In the genomic region with DNA sequence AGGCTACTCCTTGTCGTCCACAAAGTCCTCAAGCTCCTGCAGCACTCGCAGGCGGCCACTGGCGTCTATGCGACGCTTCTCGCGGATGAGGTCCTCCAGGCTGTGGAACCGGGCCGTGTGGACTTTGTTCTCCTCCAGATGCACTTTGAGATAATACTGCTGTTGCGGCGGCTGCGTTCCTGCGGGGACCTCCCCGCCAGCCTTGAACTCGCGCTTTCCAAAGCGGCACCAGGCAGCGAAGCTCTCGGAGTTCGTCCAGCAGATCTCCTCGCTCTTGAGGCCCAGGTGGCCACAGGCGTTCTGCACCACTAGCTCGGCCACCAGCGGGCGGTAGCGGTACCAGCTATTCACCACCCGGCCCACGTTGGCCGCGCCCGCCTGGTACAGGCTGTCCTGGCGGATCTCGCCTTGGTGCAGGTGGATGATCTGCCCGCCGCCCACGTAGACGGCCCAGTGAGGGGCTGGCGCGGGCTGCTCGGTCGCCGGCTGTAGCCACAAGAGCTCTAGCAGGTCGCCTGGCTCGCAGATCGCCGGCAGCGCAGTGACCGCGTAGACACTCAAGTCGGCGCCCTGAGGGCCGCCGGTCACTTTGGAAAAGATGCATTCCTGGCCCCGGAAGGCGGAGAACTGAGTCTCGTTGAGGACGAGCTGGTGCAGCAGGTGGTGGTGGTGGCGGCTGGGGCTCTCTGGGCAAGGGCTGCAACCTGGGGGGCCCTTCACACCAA, we compare ENCODE assay signal across 7 mouse cellular contexts. TPM values are rescaled to one million over a fixed set of nuclear protein-coding genes. Genes with fewer than 3 reads are reported as not detected.
DNase-seq lines count a peak whose midpoint lies in the region; ATAC-seq lines count a peak whose summit lies in the region.

No protein-coding gene starts in this region.

- peaks cover 7% of the 10 kb centered on the region; the same call in 1 of the 2 replicates for H3K4me1 ChIP-seq in brown adipose tissue, adult 24 weeks (ENCODE audit: control insufficient read depth, insufficient read depth, insufficient read length, low read length)
- H3K4me1 ChIP-seq in embryonic facial prominence, embryonic 14.5 days (ENCODE audit: control insufficient read depth, insufficient read depth, low read length) = peaks cover 26% of the 10 kb centered on the region
- H3K4me1 ChIP-seq in heart, embryonic 10.5 days = peaks cover 21% of the 10 kb centered on the region
- H3K4me1 ChIP-seq in kidney, embryonic 14.5 days (ENCODE audit: control insufficient read depth, insufficient read depth, low read length) = 0 out of 2 replicates have a peak, but pooled peaks cover 8% of the 10 kb centered on the region
- peaks cover 27% of the 10 kb centered on the region for H3K4me1 ChIP-seq in limb, embryonic 13.5 days
- H3K4me1 ChIP-seq in midbrain, embryonic 15.5 days = peaks cover 20% of the 10 kb centered on the region

- no peaks in the 10 kb centered on the region for H3K9me3 ChIP-seq in embryonic facial prominence, embryonic 14.5 days (ENCODE audit: control insufficient read depth, low read length)
- H3K9me3 ChIP-seq in heart, embryonic 10.5 days = no peaks in the 10 kb centered on the region
- H3K9me3 ChIP-seq in kidney, embryonic 14.5 days (ENCODE audit: control insufficient read depth, low read length) = no peaks in the 10 kb centered on the region
- no peaks in the 10 kb centered on the region for H3K9me3 ChIP-seq in limb, embryonic 13.5 days
- H3K9me3 ChIP-seq in midbrain, embryonic 15.5 days = no peaks in the 10 kb centered on the region

- peak; percentile 71 for DNase-seq in embryonic facial prominence, embryonic 14.5 days (ENCODE audit: low spot score)
- DNase-seq in heart, embryonic 10.5 days (ENCODE audit: low spot score) = peak; percentile 83
- DNase-seq in testis, postnatal 10 days (ENCODE audit: low spot score) = peak; percentile 88

- peak overlapping the region; percentile 48 for H3K4me3 ChIP-seq in brown adipose tissue, adult 24 weeks (ENCODE audit: insufficient read depth, low read depth, low read length)
- H3K4me3 ChIP-seq in embryonic facial prominence, embryonic 14.5 days (ENCODE audit: low read depth, low read length) = peak overlapping the region; percentile 56
- H3K4me3 ChIP-seq in heart, embryonic 10.5 days = peak overlapping the region; percentile 69
- H3K4me3 ChIP-seq in kidney, embryonic 14.5 days (ENCODE audit: low read length) = peak overlapping the region; percentile 54
- H3K4me3 ChIP-seq in limb, embryonic 13.5 days = peak overlapping the region; percentile 56
- peak overlapping the region; percentile 73 for H3K4me3 ChIP-seq in midbrain, embryonic 15.5 days

- no peak for ATAC-seq in embryonic facial prominence, embryonic 14.5 days (ENCODE audit: low read depth)
- peak; percentile 47 for ATAC-seq in kidney, embryonic 14.5 days (ENCODE audit: low FRiP score, low TSS enrichment)
- ATAC-seq in limb, embryonic 13.5 days (ENCODE audit: low FRiP score, low read depth) = no peak
- peak; percentile 19 for ATAC-seq in midbrain, embryonic 15.5 days (replicated peaks)

- H3K36me3 ChIP-seq in embryonic facial prominence, embryonic 14.5 days (ENCODE audit: control insufficient read depth, insufficient read depth, low read length) = no peaks in the 10 kb centered on the region
- H3K36me3 ChIP-seq in heart, embryonic 10.5 days = no peaks in the 10 kb centered on the region
- no peaks in the 10 kb centered on the region for H3K36me3 ChIP-seq in kidney, embryonic 14.5 days (ENCODE audit: control insufficient read depth, insufficient read depth, low read length)
- no peaks in the 10 kb centered on the region for H3K36me3 ChIP-seq in limb, embryonic 13.5 days
- H3K36me3 ChIP-seq in midbrain, embryonic 15.5 days (replicated peaks) = no peaks in the 10 kb centered on the region

- H3K27ac ChIP-seq in brown adipose tissue, adult 24 weeks (replicated peaks; ENCODE audit: low read depth, low read length) = no peak overlapping the region
- H3K27ac ChIP-seq in embryonic facial prominence, embryonic 14.5 days (replicated peaks; ENCODE audit: low read depth, low read length) = no peak overlapping the region
- H3K27ac ChIP-seq in heart, embryonic 10.5 days = peak overlapping the region; percentile 36; the same call in 1 of the 2 replicates
- no peak overlapping the region for H3K27ac ChIP-seq in kidney, embryonic 14.5 days (ENCODE audit: low read depth, low read length)
- no peak overlapping the region for H3K27ac ChIP-seq in limb, embryonic 13.5 days
- peak overlapping the region; percentile 85 for H3K27ac ChIP-seq in midbrain, embryonic 15.5 days

- peak overlapping the region; percentile 76 for H3K4me2 ChIP-seq in embryonic facial prominence, embryonic 14.5 days (ENCODE audit: low read depth, low read length)
- H3K4me2 ChIP-seq in kidney, embryonic 14.5 days (replicated peaks; ENCODE audit: low read depth, low read length) = peak overlapping the region; percentile 88
- peak overlapping the region; percentile 82 for H3K4me2 ChIP-seq in limb, embryonic 13.5 days (replicated peaks)
- H3K4me2 ChIP-seq in midbrain, embryonic 15.5 days = peak overlapping the region; percentile 82

- under 1% methylated on average over 49 of the region's 59 CpGs for WGBS in embryonic facial prominence, embryonic 14.5 days
- under 1% methylated on average over 59 of the region's 59 CpGs for WGBS in heart, embryonic 10.5 days
- under 1% methylated on average over 57 of the region's 59 CpGs for WGBS in kidney, embryonic 14.5 days
- 1% methylated on average over 59 of the region's 59 CpGs for WGBS in limb, embryonic 13.5 days
- under 1% methylated on average over 59 of the region's 59 CpGs for WGBS in midbrain, embryonic 15.5 days

- peaks cover 36% of the 10 kb centered on the region for H3K27me3 ChIP-seq in embryonic facial prominence, embryonic 14.5 days (replicated peaks; ENCODE audit: control insufficient read depth, insufficient read depth, low read length)
- H3K27me3 ChIP-seq in heart, embryonic 10.5 days (ENCODE audit: insufficient read depth, poor library complexity, severe bottlenecking) = peaks cover 44% of the 10 kb centered on the region
- peaks cover 26% of the 10 kb centered on the region for H3K27me3 ChIP-seq in kidney, embryonic 14.5 days (ENCODE audit: control insufficient read depth, insufficient read depth, low read length)
- peaks cover 50% of the 10 kb centered on the region for H3K27me3 ChIP-seq in limb, embryonic 13.5 days
- no peaks in the 10 kb centered on the region for H3K27me3 ChIP-seq in midbrain, embryonic 15.5 days (replicated peaks)

- peak overlapping the region; percentile 58 for H3K9ac ChIP-seq in embryonic facial prominence, embryonic 14.5 days (ENCODE audit: low read depth, low read length)
- H3K9ac ChIP-seq in kidney, embryonic 14.5 days (ENCODE audit: low read depth, low read length) = peak overlapping the region; percentile 54; the same call in 1 of the 2 replicates
- H3K9ac ChIP-seq in limb, embryonic 13.5 days = peak overlapping the region; percentile 52
- H3K9ac ChIP-seq in midbrain, embryonic 15.5 days = peak overlapping the region; percentile 58

RNA-seq across cellular contexts. Expression of gene Fam84a, which starts 1.8 kb away (rescaled TPM):
- polyA plus RNA-seq in brown adipose tissue, adult 24 weeks (2012; ENCODE audit: insufficient read depth, insufficient read length, missing spikeins) = not detected in 2 replicates
- 16.4 and 20.8 TPM in 2 replicates for polyA plus RNA-seq in embryonic facial prominence, embryonic 14.5 days (2014; fragmentation: Nextera tagmentation; extraction: Ambion mirVana)
- 1.3 and 2.7 TPM in 2 replicates for polyA plus RNA-seq in heart, embryonic 10.5 days (2016; fragmentation: Nextera tagmentation; extraction: Ambion mirVana)
- polyA plus RNA-seq in kidney, embryonic 14.5 days (2014; fragmentation: Nextera tagmentation; extraction: Ambion mirVana) = 7.9 and 10.4 TPM in 2 replicates
- 11.2 and 14.3 TPM in 2 replicates for polyA plus RNA-seq in limb, embryonic 13.5 days (2015; fragmentation: Nextera tagmentation; extraction: Ambion mirVana)
- 62.4 and 67.5 TPM in 2 replicates for polyA plus RNA-seq in midbrain, embryonic 15.5 days (2015; fragmentation: Nextera tagmentation; extraction: Ambion mirVana)

Comparison
In these comparisons a context has a peak if more than half of its experiments do, and no peak if none do; other contexts are left out.
1. H3K27ac ChIP-seq: peak in heart, embryonic 10.5 days (single experiment) and midbrain, embryonic 15.5 days (single experiment); none in brown adipose tissue, adult 24 weeks (single experiment), embryonic facial prominence, embryonic 14.5 days (single experiment), kidney, embryonic 14.5 days (single experiment) and limb, embryonic 13.5 days (single experiment).
2. ATAC-seq: peak in kidney, embryonic 14.5 days (single experiment) and midbrain, embryonic 15.5 days (single experiment); none in embryonic facial prominence, embryonic 14.5 days (single experiment) and limb, embryonic 13.5 days (single experiment).
3. Peak in every context shown above with its lines, with median percentiles within 50 percentile points of each other: H3K4me3 ChIP-seq, DNase-seq, H3K4me2 ChIP-seq and H3K9ac ChIP-seq.